Mouse (Mus musculus): ENCODE results near the gene Vipr2.

- TF ChIP-seq POLR2A (IDR thresholded peaks at IDR 0.05; ENCODE audit: extremely low read depth, insufficient read depth, low read length) (no peak), CTCF (IDR thresholded peaks at IDR 0.05; ENCODE audit: low read depth, low read length) (no peak)
These were observed 55.4 kb downstream of the Vipr2 start for GRCm38 (mm10) chr12:116132909-116133308.

All from liver, adult 2 months (tissue).